Mouse (Mus musculus) MEL (cell line): ENCODE results near the gene Tmem158. TPM values are rescaled to one million over a fixed set of nuclear protein-coding genes. Genes with fewer than 3 reads are reported as not detected.

Experiments used
- DNase-seq: peaks from one replicate; pipeline ENCODE4 v3.0.0; 2011; ENCODE audit warnings: low read depth, low spot score
- H3K27ac ChIP-seq: 2 replicates; pipeline ENCODE4 v1.5.1; 2012; ENCODE audit warnings: low read depth, mild to moderate bottlenecking, control low read depth, low read length, moderate library complexity; ENCODE audit not compliant: control insufficient read depth
- H3K27me3 ChIP-seq, 2 experiments: fragments of 150-350 bp in 1 of 2; sonication (generic) in 1 of 2; 2 replicates each; pipeline ENCODE4 v1.6.1; 2012; ENCODE audit warnings: low read length in 2 of 2, mild to moderate bottlenecking in 2 of 2, improper control_type of control experiment in 1 of 2, moderate library complexity in 1 of 2; ENCODE audit not compliant: insufficient read depth in 2 of 2, control insufficient read depth in 1 of 2
- H3K36me3 ChIP-seq, 2 experiments: 2 replicates each; pipeline ENCODE4 v1.6.1; 2012 to 2014; ENCODE audit warnings: low read length in 2 of 2, improper control_type of control experiment in 1 of 2, inconsistent platforms in 1 of 2, mild to moderate bottlenecking in 1 of 2; ENCODE audit not compliant: insufficient read depth in 2 of 2, control insufficient read depth in 1 of 2
- H3K4me1 ChIP-seq, 2 experiments: fragments of 150-350 bp in 1 of 2; sonication (generic) in 1 of 2; 2 replicates each; pipeline ENCODE4 v1.6.1; 2012; ENCODE audit warnings: low read length in 2 of 2, improper control_type of control experiment in 1 of 2, mild to moderate bottlenecking in 1 of 2; ENCODE audit not compliant: insufficient read depth in 2 of 2, control insufficient read depth in 1 of 2
- H3K4me3 ChIP-seq, 2 experiments: fragments of 150-350 bp in 1 of 2; sonication (generic) in 1 of 2; 2 replicates each; pipeline ENCODE4 v1.5.1; 2012; ENCODE audit warnings: low read depth in 2 of 2, low read length in 2 of 2, mild to moderate bottlenecking in 2 of 2, moderate library complexity in 2 of 2, control low read depth in 1 of 2, improper control_type of control experiment in 1 of 2; ENCODE audit not compliant: control insufficient read depth in 1 of 2, insufficient read depth in 1 of 2
- H3K79me2 ChIP-seq: 2 replicates; pipeline ENCODE4 v1.6.1; 2012; ENCODE audit warnings: mild to moderate bottlenecking, low read length, moderate library complexity; ENCODE audit not compliant: control insufficient read depth, poor library complexity, insufficient read depth
- H3K9ac ChIP-seq: 2 replicates; pipeline ENCODE4 v1.6.1; 2012; ENCODE audit warnings: low read depth, mild to moderate bottlenecking, control low read depth, low read length, moderate library complexity; ENCODE audit not compliant: control insufficient read depth, poor library complexity, severe bottlenecking
- H3K9me3 ChIP-seq: fragments of 150-350 bp; sonication (generic); replicated peaks from 2 replicates; pipeline ENCODE4 v1.6.1; 2012; ENCODE audit warnings: mild to moderate bottlenecking, low read length, improper control_type of control experiment, moderate library complexity; ENCODE audit not compliant: insufficient read depth
- CHD1 ChIP-seq: IDR thresholded peaks from 2 replicates; pipeline ENCODE4 v1.6.1; 2012; ENCODE audit warnings: low read depth, mild to moderate bottlenecking, inconsistent platforms, low read length, improper control_type of control experiment
- CHD2 ChIP-seq: IDR thresholded peaks from 2 replicates; pipeline ENCODE4 v1.6.1; 2011; ENCODE audit warnings: low read length, improper control_type of control experiment
- CTCF ChIP-seq, 3 experiments: IDR thresholded peaks in 2 of 3; conservative IDR thresholded peaks in 1 of 3; 2 replicates each; pipeline ENCODE4 v1.5.1; 2011 to 2012; ENCODE audit warnings: low read length in 3 of 3, low read depth in 2 of 3, mild to moderate bottlenecking in 2 of 3, improper control_type of control experiment in 1 of 3, inconsistent platforms in 1 of 3, mixed read lengths in 1 of 3, moderate library complexity in 1 of 3; ENCODE audit not compliant: control insufficient read depth in 1 of 3, insufficient read depth in 1 of 3, poor library complexity in 1 of 3, severe bottlenecking in 1 of 3
- E2F4 ChIP-seq: IDR thresholded peaks from 2 replicates; pipeline ENCODE4 v1.6.1; 2011; ENCODE audit warnings: low read depth, low read length, improper control_type of control experiment, borderline replicate concordance
- ELF1 ChIP-seq: IDR thresholded peaks from 2 replicates; pipeline ENCODE4 v1.6.1; 2014; ENCODE audit warnings: low read depth, mild to moderate bottlenecking, inconsistent platforms, low read length, improper control_type of control experiment, moderate library complexity
- EP300 ChIP-seq, 2 experiments: IDR thresholded peaks; 2 replicates each; pipeline ENCODE4 v1.6.1; 2011; ENCODE audit warnings: improper control_type of control experiment in 2 of 2, low read length in 2 of 2, low read depth in 1 of 2, mild to moderate bottlenecking in 1 of 2
- ETS1 ChIP-seq: IDR thresholded peaks from 2 replicates; pipeline ENCODE4 v1.6.1; 2012; ENCODE audit warnings: low read depth, mild to moderate bottlenecking, inconsistent platforms, low read length, improper control_type of control experiment, moderate library complexity
- GABPA ChIP-seq: IDR thresholded peaks from 2 replicates; pipeline ENCODE4 v1.6.1; 2012; ENCODE audit warnings: low read depth, mild to moderate bottlenecking, inconsistent platforms, low read length, improper control_type of control experiment, moderate library complexity
- KAT2A ChIP-seq: conservative IDR thresholded peaks from 2 replicates; pipeline ENCODE4 v1.6.1; 2012; ENCODE audit warnings: low read depth, low read length, improper control_type of control experiment, inconsistent platforms
- MAFK ChIP-seq: IDR thresholded peaks from 2 replicates; pipeline ENCODE4 v1.6.1; 2011; ENCODE audit warnings: low read depth, mild to moderate bottlenecking, low read length, improper control_type of control experiment, borderline replicate concordance
- MXI1 ChIP-seq: IDR thresholded peaks from 2 replicates; pipeline ENCODE4 v1.6.1; 2011; ENCODE audit warnings: mild to moderate bottlenecking, low read depth, low read length, improper control_type of control experiment
- NRF1 ChIP-seq: IDR thresholded peaks from 2 replicates; pipeline ENCODE4 v1.6.1; 2014; ENCODE audit warnings: low read depth, mild to moderate bottlenecking, inconsistent platforms, low read length, improper control_type of control experiment, moderate library complexity; ENCODE audit not compliant: poor library complexity, insufficient read depth, severe bottlenecking
- POLR2A ChIP-seq, 2 experiments: IDR thresholded peaks; 2 replicates each; pipeline ENCODE4 v1.6.1; 2011 to 2012; ENCODE audit warnings: low read length in 2 of 2, mild to moderate bottlenecking in 2 of 2, control low read depth in 1 of 2, improper control_type of control experiment in 1 of 2, low read depth in 1 of 2, moderate library complexity in 1 of 2; ENCODE audit not compliant: control insufficient read depth in 1 of 2, insufficient read depth in 1 of 2, poor library complexity in 1 of 2
- POLR2AphosphoS2 ChIP-seq: IDR thresholded peaks from 2 replicates; pipeline ENCODE4 v1.6.1; 2011; ENCODE audit warnings: low read length, improper control_type of control experiment
- POLR2AphosphoS5 ChIP-seq: IDR thresholded peaks from 2 replicates; pipeline ENCODE4 v1.6.1; 2012; ENCODE audit warnings: low read depth, borderline replicate concordance, mild to moderate bottlenecking, inconsistent platforms, low read length, moderate library complexity, mixed read lengths
- RAD21 ChIP-seq: IDR thresholded peaks from 2 replicates; pipeline ENCODE4 v1.6.1; 2011; ENCODE audit warnings: mild to moderate bottlenecking, low read depth, low read length, improper control_type of control experiment
- RCOR1 ChIP-seq: IDR thresholded peaks from 2 replicates; pipeline ENCODE4 v1.6.1; 2012; ENCODE audit warnings: low read depth, mild to moderate bottlenecking, inconsistent platforms, low read length, improper control_type of control experiment
- TAL1 ChIP-seq: IDR thresholded peaks from 2 replicates; pipeline ENCODE4 v1.6.1; 2012; ENCODE audit warnings: mild to moderate bottlenecking, inconsistent platforms, low read length, moderate library complexity, mixed read lengths
- TBP ChIP-seq: IDR thresholded peaks from 2 replicates; pipeline ENCODE4 v1.8.0; 2011; ENCODE audit warnings: low read depth, low read length, improper control_type of control experiment
- TCF12 ChIP-seq: IDR thresholded peaks from 2 replicates; pipeline ENCODE4 v1.6.1; 2014; ENCODE audit warnings: low read depth, mild to moderate bottlenecking, inconsistent platforms, low read length, improper control_type of control experiment, moderate library complexity
- USF1 ChIP-seq: IDR thresholded peaks from 2 replicates; pipeline ENCODE4 v1.6.1; 2014; ENCODE audit warnings: low read depth, mild to moderate bottlenecking, inconsistent platforms, low read length, improper control_type of control experiment, moderate library complexity
- USF2 ChIP-seq, 2 experiments: IDR thresholded peaks; 2 replicates each; pipeline ENCODE4 v1.6.1; 2011 to 2012; ENCODE audit warnings: improper control_type of control experiment in 2 of 2, low read length in 2 of 2, borderline replicate concordance in 1 of 2, inconsistent platforms in 1 of 2, low read depth in 1 of 2, mild to moderate bottlenecking in 1 of 2; ENCODE audit not compliant: insufficient read depth in 1 of 2
- ZC3H11A ChIP-seq: IDR thresholded peaks from 2 replicates; pipeline ENCODE4 v1.6.1; 2012; ENCODE audit warnings: low read depth, mild to moderate bottlenecking, inconsistent platforms, low read length, improper control_type of control experiment
- ZKSCAN1 ChIP-seq: IDR thresholded peaks from 2 replicates; pipeline ENCODE4 v1.6.1; 2012; ENCODE audit warnings: low read depth, mild to moderate bottlenecking, inconsistent platforms, low read length, improper control_type of control experiment, moderate library complexity
- ZNF384 ChIP-seq: IDR thresholded peaks from 2 replicates; pipeline ENCODE4 v1.6.1; 2012; ENCODE audit warnings: low read depth, mild to moderate bottlenecking, inconsistent platforms, low read length, improper control_type of control experiment
- polyA plus RNA-seq, 2 experiments: library from polyadenylated mRNA; stranded (reverse) in 1 of 2; unstranded in 1 of 2; fragments of >175 nt in 1 of 2; fragments of >200 nt in 1 of 2; gene quantifications; 2 replicates each; pipeline versions ENCODE4 v1.2.1 to v1.2.4; 2012; ENCODE audit warnings: low replicate concordance in 2 of 2, low read depth in 1 of 2; ENCODE audit not compliant: insufficient read length in 2 of 2, insufficient read depth in 1 of 2, missing spikeins in 1 of 2
- total RNA-seq: library from RNA; depleted of rRNA; stranded (reverse); fragments of 300-350 nt; gene quantifications from 2 replicates; pipeline ENCODE4 v1.2.3, GENCODE M21; 2012

Tmem158 gene
- total and polyA plus RNA-seq, 3 experiments, result 5.0 to 10.1 TPM; not detected in 1

GRCm38 (mm10) chr9:123294581-123294980 is 34.0 kb upstream of the Tmem158 start:
- Histone ChIP-seq H3K4me1 (peaks cover 2 to 6% of the 10 kb centered on the region in 2 experiments; a peak in 2 of 4 replicates), H3K27ac (no peak overlapping the region), H3K9me3 (no peaks in the 10 kb centered on the region), H3K36me3 (no peaks in the 10 kb centered on the region; a peak in 2 of 4 replicates), H3K4me3 (no peak overlapping the region), H3K79me2 (no peaks in the 10 kb centered on the region), H3K9ac (no peak overlapping the region), H3K27me3 (no peaks in the 10 kb centered on the region)
- DNase-seq, result no peak
- TF ChIP-seq RCOR1 (no peak), GABPA (no peak), ZC3H11A (no peak), ETS1 (no peak), KAT2A (no peak), CHD2 (no peak), TCF12 (no peak), TBP (no peak), ZNF384 (no peak), RAD21 (no peak), POLR2AphosphoS5 (no peak), E2F4 (no peak), NRF1 (no peak), ELF1 (no peak), USF2 (IDR thresholded peaks at IDR 0.05; ENCODE audit: borderline replicate concordance in 1 of 2, insufficient read depth in 1 of 2, low read depth in 1 of 2, low read length in 2 of 2) (no peak), MXI1 (no peak), EP300 (IDR thresholded peaks at IDR 0.05; ENCODE audit: low read depth in 1 of 2, low read length in 2 of 2) (no peak)

GRCm38 (mm10) chr9:123288378-123288777 is 27.8 kb upstream of the Tmem158 start:
- Histone ChIP-seq H3K27me3 (no peaks in the 10 kb centered on the region), H3K9me3 (no peaks in the 10 kb centered on the region), H3K27ac (no peak overlapping the region), H3K4me1 (peaks cover 6 to 13% of the 10 kb centered on the region in 2 experiments), H3K4me3 (no peak overlapping the region), H3K9ac (no peak overlapping the region), H3K79me2 (no peaks in the 10 kb centered on the region), H3K36me3 (peaks cover 0 to 7% of the 10 kb centered on the region in 2 experiments; a peak in 2 of 4 replicates)
- no peak for TF ChIP-seq GABPA
- TF ChIP-seq CTCF (IDR thresholded peaks at IDR 0.05 in 2 of 3, conservative IDR thresholded peaks at IDR 0.05 in 1 of 3; ENCODE audit: control insufficient read depth in 1 of 3, insufficient read depth in 1 of 3, low read depth in 2 of 3, low read length in 3 of 3, poor library complexity in 1 of 3, severe bottlenecking in 1 of 3), result no peak
- TF ChIP-seq POLR2A (IDR thresholded peaks at IDR 0.05; ENCODE audit: control insufficient read depth in 1 of 2, insufficient read depth in 1 of 2, low read depth in 1 of 2, low read length in 2 of 2, poor library complexity in 1 of 2), result no peak
- TF ChIP-seq POLR2AphosphoS2, result no peak
- TF ChIP-seq TAL1, result no peak
- no peak for TF ChIP-seq MXI1
- TF ChIP-seq CHD1, result no peak
- no peak for TF ChIP-seq USF1
- TF ChIP-seq TCF12, result no peak
- TF ChIP-seq ZKSCAN1, result no peak
- no peak for TF ChIP-seq MAFK
- no peak for TF ChIP-seq KAT2A
- no peak for DNase-seq
